Mouse (Mus musculus) brown adipose tissue, adult 24 weeks (tissue): ENCODE measurements around the gene Nhlrc3. TPM values are rescaled to one million over a fixed set of nuclear protein-coding genes. Genes with fewer than 3 reads are reported as not detected.

Experiments used
- H3K27ac ChIP-seq: fragments of 200-500 bp; replicated peaks from 2 replicates; pipeline ENCODE4 v1.5.1; 2012; ENCODE audit warnings: low read depth, mild to moderate bottlenecking, low read length
- H3K4me1 ChIP-seq: fragments of 200-500 bp; 2 replicates; pipeline ENCODE4 v1.6.1; 2012; ENCODE audit warnings: low read length, mixed read lengths; ENCODE audit not compliant: control insufficient read depth, insufficient read depth, insufficient read length
- H3K4me3 ChIP-seq: fragments of 200-500 bp; 2 replicates; pipeline ENCODE4 v1.5.1; 2012; ENCODE audit warnings: low read depth, mild to moderate bottlenecking, low read length, moderate library complexity; ENCODE audit not compliant: insufficient read depth
- polyA plus RNA-seq: library from polyadenylated mRNA; stranded (reverse); fragments of >200 nt; gene quantifications from 2 replicates; pipeline ENCODE4 v1.2.4, GENCODE M21; 2012; ENCODE audit not compliant: missing spikeins, insufficient read depth, insufficient read length

The Nhlrc3 gene
- 6.9 and 7.0 TPM in 2 replicates for polyA plus RNA-seq

- Histone ChIP-seq H3K4me1 (peaks cover 9% of the 10 kb centered on the region), H3K27ac (peak within 1 kb of the TSS; percentile 99), H3K4me3 (peak within 1 kb of the TSS; percentile 92)
These were observed at the start of gene Nhlrc3, which contains the start of gene Proser1 for GRCm38 (mm10) chr3:53463046-53463764. Nhlrc3 (minus strand) TSS chr3:53463332. Proser1 (plus strand) TSS chr3:53463666.

DNA sequence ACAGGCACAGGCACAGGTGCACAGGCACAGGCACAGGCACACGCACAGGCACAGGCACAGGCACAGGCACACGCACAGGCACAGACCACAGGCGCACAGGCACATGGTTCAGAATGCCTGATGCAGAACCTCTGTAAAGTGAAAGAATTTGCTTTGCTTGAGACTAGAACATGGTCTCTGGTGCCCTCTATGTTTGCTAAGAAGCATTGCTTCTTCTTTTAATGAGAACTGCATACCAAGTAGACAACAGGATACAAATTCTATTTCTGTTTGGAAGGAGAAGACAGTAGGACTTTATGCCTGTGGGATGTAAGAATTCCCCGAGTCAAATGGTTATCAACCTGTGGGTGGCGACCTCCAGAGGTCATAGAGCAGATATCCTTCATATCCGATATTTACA is 39.3 kb upstream of the Nhlrc3 start:
- Histone ChIP-seq H3K4me3 (no peak overlapping the region), H3K4me1 (no peaks in the 10 kb centered on the region), H3K27ac (no peak overlapping the region)

DNA sequence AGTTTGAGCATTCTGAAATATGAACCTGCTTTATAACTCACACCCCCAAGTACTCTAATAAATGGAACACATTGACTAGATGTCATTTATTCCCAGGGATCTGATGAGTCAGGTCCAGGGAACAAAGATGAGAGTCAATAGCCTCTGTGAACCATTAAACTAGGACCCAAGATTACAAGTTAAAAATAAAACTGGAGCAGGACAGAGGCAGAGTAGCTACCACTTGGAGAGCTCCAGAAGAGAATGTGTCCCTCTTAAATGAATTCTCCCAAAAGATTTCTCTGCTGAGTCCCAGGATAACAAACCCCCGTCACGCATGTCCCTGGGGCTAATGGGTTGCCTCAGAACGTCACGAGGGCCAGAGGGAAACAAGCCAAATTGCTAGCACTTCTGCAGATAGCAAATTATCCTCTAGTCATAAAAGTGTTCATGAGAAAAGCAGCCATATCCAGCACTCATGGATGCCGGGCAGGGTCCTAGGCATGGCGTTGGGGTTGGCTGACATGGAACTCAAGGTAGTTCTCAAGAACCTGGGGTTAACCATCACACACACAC is 35.3 kb upstream of the Nhlrc3 start:
- no peak overlapping the region for H3K4me3 ChIP-seq
- no peaks in the 10 kb centered on the region for H3K4me1 ChIP-seq
- H3K27ac ChIP-seq: no peak overlapping the region

DNA sequence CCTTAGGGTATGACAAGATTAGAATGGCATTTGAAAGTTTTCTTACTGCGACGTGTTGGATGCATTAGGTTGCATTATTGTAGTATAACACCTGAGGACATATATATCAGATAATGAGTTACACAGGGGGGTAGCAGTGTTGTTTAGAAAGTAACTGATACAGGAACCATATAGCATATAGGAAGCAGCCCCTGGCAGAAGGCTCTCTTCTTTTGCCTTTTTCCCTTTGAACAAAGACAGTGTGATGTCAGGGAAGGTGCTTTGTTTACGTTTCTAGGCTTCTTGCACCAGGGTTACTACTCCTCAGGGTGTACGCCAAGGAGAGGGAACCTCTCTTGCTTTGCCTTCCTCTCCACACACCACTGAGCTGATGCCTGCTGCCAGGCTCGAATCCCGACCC is 25.2 kb upstream of the Nhlrc3 start, which contains the start of gene Stoml3:
Gene Stoml3 (plus strand): TSS at position 301 of the 400 bp plus-strand sequence.
- Histone ChIP-seq H3K4me3 (no peak within 1 kb of the TSS), H3K4me1 (peaks cover 14% of the 10 kb centered on the region; the same call in 1 of the 2 replicates), H3K27ac (no peak within 1 kb of the TSS)

GRCm38 (mm10) chr3:53486996-53487576 is 24.0 kb upstream of the Nhlrc3 start:
- Histone ChIP-seq H3K4me1 (peaks cover 14% of the 10 kb centered on the region; the same call in 1 of the 2 replicates), H3K4me3 (no peak overlapping the region), H3K27ac (peak overlapping the region; percentile 17; the same call in 1 of the 2 replicates)

DNA sequence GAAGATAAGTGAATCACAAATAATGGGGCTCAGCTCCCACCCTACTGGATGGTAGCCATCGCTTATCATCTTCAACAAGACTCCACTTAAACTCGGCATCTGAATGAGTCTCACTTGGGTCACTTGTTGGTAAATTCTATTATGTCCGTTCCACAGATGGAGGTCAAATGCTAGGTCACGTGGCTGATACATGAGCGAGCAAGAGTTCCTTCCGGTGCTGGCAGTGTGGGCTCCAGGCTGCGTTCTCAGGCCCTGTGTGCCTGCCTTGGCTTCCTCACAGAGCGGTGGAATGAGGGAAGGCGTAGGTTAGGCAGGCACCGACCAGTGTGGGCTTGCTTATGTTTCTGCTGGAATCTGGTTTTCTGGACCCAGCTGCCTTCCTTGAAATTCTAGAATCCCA is 23.4 kb upstream of the Nhlrc3 start:
- H3K27ac ChIP-seq: peak overlapping the region; percentile 17; the same call in 1 of the 2 replicates
- H3K4me3 ChIP-seq: no peak overlapping the region
- H3K4me1 ChIP-seq: peaks cover 14% of the 10 kb centered on the region; the same call in 1 of the 2 replicates

DNA sequence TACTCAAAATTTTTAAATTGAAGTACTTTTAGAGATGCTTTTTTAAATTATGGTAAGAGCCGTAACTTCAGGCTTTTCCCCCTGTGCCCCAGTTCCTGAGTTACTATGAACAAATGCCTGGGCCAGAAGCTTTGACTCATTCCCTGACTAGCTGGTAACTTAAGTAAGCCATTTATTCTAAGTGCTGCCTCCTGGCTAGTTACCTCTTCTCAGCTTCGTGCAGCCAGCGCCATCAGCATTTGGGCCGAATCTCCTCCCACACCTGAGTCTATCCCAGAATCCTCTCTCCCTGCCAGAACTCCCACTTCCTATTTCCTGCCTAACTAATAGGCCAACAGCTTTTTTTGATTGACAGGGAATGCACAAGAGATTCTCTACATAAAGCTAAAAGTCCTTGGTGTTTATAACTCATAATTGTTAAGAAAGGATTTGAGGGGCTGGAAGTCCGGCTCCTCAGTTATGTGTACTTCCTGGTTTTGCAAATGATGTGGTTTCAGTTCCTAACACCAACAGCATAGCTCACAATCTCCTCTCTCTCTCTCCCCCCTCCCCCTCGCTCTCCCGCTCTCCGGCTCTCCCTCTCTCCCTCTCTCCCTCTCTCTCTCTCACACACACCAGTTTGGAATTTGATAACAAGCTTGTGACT is 20.4 kb upstream of the Nhlrc3 start:
- H3K4me1 ChIP-seq: peaks cover 14% of the 10 kb centered on the region; the same call in 1 of the 2 replicates
- H3K27ac ChIP-seq: no peak overlapping the region
- no peak overlapping the region for H3K4me3 ChIP-seq

GRCm38 (mm10) chr3:53478419-53479046 is 15.4 kb upstream of the Nhlrc3 start:
- 0 out of 2 replicates have a peak, but pooled peaks cover 2% of the 10 kb centered on the region for H3K4me1 ChIP-seq
- no peak overlapping the region for H3K4me3 ChIP-seq
- H3K27ac ChIP-seq: no peak overlapping the region

GRCm38 (mm10) chr3:53477468-53477867 is 14.3 kb upstream of the Nhlrc3 start:
- Histone ChIP-seq H3K4me3 (no peak overlapping the region), H3K27ac (no peak overlapping the region), H3K4me1 (0 out of 2 replicates have a peak, but pooled peaks cover 2% of the 10 kb centered on the region)

GRCm38 (mm10) chr3:53475889-53476288 is 12.8 kb upstream of the Nhlrc3 start:
- Histone ChIP-seq H3K27ac (no peak overlapping the region), H3K4me1 (0 out of 2 replicates have a peak, but pooled peaks cover 2% of the 10 kb centered on the region), H3K4me3 (no peak overlapping the region)

DNA sequence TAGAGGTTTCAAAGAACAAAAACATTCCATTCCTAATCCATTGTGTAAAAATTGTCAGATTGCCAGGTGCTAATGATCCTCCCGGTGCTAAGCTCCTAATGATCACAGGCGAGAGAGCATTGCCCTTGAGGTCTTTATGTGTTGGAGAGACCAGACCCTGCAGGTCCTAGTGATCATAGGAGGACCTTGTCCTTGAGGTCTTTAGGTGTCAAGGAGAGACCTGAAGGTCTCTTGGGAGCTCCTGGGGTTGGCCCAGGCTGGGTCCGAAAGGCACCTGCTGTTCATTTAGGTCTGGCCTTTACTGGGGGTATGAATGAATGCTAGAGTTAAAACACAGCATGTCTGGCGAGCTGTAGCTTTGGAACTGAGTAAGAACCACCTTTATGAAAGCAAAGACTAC is 11.0 kb upstream of the Nhlrc3 start:
- Histone ChIP-seq H3K4me3 (no peak overlapping the region), H3K27ac (no peak overlapping the region), H3K4me1 (0 out of 2 replicates have a peak, but pooled peaks cover 2% of the 10 kb centered on the region)

DNA sequence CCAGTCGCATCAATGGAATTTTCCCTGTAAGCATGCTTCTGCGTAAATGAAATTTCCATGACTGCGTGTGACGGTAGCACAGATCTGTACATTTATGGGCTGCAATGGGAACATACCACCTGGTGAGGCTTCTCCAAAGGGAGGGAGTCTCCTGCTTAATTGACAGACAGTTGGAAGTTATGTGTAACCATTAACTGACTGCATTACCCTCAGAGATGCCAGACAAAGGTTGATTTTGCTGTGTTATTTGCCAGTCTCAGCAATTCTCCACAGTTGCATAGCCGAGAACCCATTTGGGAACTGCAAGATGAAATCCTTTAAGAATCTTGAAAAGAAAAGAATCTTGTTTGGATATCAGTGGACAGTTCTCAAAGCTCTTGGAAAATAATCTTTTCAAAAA is 8.9 kb upstream of the Nhlrc3 start:
- Histone ChIP-seq H3K4me1 (0 out of 2 replicates have a peak, but pooled peaks cover 6% of the 10 kb centered on the region), H3K27ac (no peak overlapping the region), H3K4me3 (no peak overlapping the region)

DNA sequence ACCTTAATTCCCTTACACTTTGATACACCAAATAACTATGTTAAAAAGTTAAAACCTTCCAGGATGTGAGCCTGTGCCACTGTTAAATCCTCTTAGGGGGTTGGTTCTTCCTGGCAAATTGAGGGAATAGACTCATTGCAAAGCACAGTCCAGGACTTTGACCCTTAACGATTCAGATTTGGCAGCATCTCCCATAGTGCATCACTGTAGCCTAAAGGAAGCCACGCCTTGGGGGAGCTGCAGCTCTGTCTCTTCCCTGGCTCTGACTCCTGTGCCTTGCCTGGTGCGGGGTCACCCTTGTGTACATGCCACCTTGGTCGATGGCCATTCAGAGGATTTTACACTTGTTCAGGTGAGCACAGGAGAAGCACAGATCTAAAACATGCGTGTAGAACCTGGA is 6.5 kb upstream of the Nhlrc3 start:
- Histone ChIP-seq H3K4me1 (peaks cover 15% of the 10 kb centered on the region), H3K4me3 (no peak overlapping the region), H3K27ac (no peak overlapping the region)

DNA sequence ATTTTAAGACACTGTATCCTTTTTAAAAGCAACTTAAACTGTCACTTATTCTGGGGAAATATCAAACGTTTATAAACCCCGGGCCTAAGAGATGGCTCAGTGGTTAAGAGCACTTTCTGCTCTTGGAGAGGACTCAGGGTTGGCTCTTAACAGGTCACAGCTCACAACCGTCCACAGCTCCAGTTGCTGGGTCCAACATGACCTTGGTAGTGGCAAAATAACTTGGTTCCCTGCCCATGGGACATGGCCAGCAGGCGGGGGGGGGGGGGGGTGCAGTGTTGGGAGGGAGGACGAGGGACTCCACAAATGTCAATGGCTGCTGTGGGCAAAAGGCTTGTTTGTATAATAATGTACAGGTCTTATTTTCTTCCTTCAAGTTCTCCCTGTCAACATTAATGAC is 4.2 kb upstream of the Nhlrc3 start:
- no peak overlapping the region for H3K4me3 ChIP-seq
- H3K4me1 ChIP-seq: peaks cover 13% of the 10 kb centered on the region
- H3K27ac ChIP-seq: no peak overlapping the region
